Comparison of ENCODE assay signal across 21 mouse cellular contexts in the genomic region with DNA sequence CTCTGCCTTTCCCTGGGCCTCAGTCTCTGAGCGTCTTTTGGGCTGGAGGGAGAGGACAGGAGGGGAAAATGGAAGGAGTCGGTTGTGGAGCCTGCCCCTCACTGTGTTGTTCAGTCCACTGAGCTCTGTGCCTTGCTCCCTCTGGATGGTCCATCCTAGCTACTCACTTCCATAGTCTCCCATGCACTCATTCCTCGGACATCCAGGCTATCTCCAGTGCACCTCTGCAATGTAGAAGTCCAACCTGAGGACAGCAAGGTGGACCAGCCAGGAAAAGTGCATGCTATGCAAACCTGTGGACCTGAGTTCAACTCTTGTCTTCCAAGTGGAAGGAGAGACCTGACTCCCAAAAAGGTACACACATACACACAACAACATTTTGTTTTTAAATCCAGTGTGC. TPM values are rescaled to one million over a fixed set of nuclear protein-coding genes. Genes with fewer than 3 reads are reported as not detected.
DNase-seq lines count a peak whose midpoint lies in the region; ATAC-seq and TF ChIP-seq lines count a peak whose summit lies in the region.
"Had no signal": no experiment of that assay in that cellular context is flagged by ENCODE, and none has a peak within 500 bp of the region (broad histone marks: within the 10 kb centered on the region; RNA-seq: fewer than 3 reads in every experiment).

No protein-coding gene starts in this region.

- no peak for ATAC-seq in liver, embryonic 11.5 days (replicated peaks; ENCODE audit: low FRiP score)
- ATAC-seq in liver, postnatal 0 days: no peak
- ATAC-seq in midbrain, embryonic 11.5 days (ENCODE audit: low FRiP score): no peak
- ATAC-seq in midbrain, embryonic 13.5 days: no peak
- peak; percentile 13 for ATAC-seq in Patski
- no peak for ATAC-seq in megakaryocyte-erythroid progenitor cell, adult 5-6 weeks (replicated peaks; ENCODE audit: low FRiP score, low TSS enrichment, poor library complexity, severe bottlenecking)
- ATAC-seq: activated CD4-positive, CD25-positive, alpha-beta regulatory T cell, adult 4 months; forebrain, embryonic 13.5 days; forebrain, embryonic 15.5 days had no signal

- in situ Hi-C loops in Patski (cut with MboI; ENCODE audit: low pct_unique_long_range_greater_than_20kb): no loop called here

- WGBS in heart, embryonic 10.5 days: 72% methylated on average over 3 of the region's 3 CpGs
- WGBS in liver, embryonic 11.5 days: 65% methylated on average over 3 of the region's 3 CpGs
- WGBS in liver, postnatal 0 days (ENCODE audit: insufficient replicate concordance): 66% methylated on average over 3 of the region's 3 CpGs
- WGBS in midbrain, embryonic 11.5 days: 68% methylated on average over 3 of the region's 3 CpGs
- 71% methylated on average over 3 of the region's 3 CpGs for whole genome bisulfite sequencing in midbrain, embryonic 13.5 days

- no peak overlapping the region for H3K9ac ChIP-seq in liver, embryonic 11.5 days (ENCODE audit: low read depth, low read length)
- H3K9ac ChIP-seq in liver, postnatal 0 days (replicated peaks): no peak overlapping the region
- H3K9ac ChIP-seq in midbrain, embryonic 11.5 days (ENCODE audit: low read length): no peak overlapping the region
- no peak overlapping the region for H3K9ac ChIP-seq in midbrain, embryonic 13.5 days (replicated peaks)
- H3K9ac ChIP-seq: embryonic facial prominence, embryonic 12.5 days; forebrain, embryonic 13.5 days; forebrain, embryonic 15.5 days had no signal

- no peak for TF ChIP-seq CTCF in liver, postnatal 0 days (IDR thresholded peaks at IDR 0.05; ENCODE audit: low read depth)
- TF ChIP-seq CTCF in Patski (IDR thresholded peaks at IDR 0.05): no peak

- no peak overlapping the region for H3K27ac ChIP-seq in heart, embryonic 10.5 days
- H3K27ac ChIP-seq in liver, embryonic 11.5 days (ENCODE audit: low read depth, low read length): no peak overlapping the region
- H3K27ac ChIP-seq in liver, postnatal 0 days (ENCODE audit: low read depth): no peak overlapping the region
- H3K27ac ChIP-seq in midbrain, embryonic 11.5 days (ENCODE audit: low read depth, low read length): no peak overlapping the region
- no peak overlapping the region for H3K27ac ChIP-seq in midbrain, embryonic 13.5 days
- H3K27ac ChIP-seq: embryonic facial prominence, embryonic 10.5 days; embryonic facial prominence, embryonic 12.5 days; forebrain, embryonic 13.5 days; forebrain, embryonic 15.5 days had no signal

- no peaks in the 10 kb centered on the region for H3K36me3 ChIP-seq in heart, embryonic 10.5 days
- no peaks in the 10 kb centered on the region for H3K36me3 ChIP-seq in liver, embryonic 11.5 days (ENCODE audit: control insufficient read depth, insufficient read depth, low read length)
- no peaks in the 10 kb centered on the region; the same call in 1 of the 2 replicates for H3K36me3 ChIP-seq in liver, postnatal 0 days (replicated peaks; ENCODE audit: insufficient read depth, low read length)
- no peaks in the 10 kb centered on the region for H3K36me3 ChIP-seq in midbrain, embryonic 11.5 days (ENCODE audit: control insufficient read depth, insufficient read depth, low read length)
- H3K36me3 ChIP-seq in midbrain, embryonic 13.5 days: no peaks in the 10 kb centered on the region
- H3K36me3 ChIP-seq: forebrain, embryonic 15.5 days had no signal

- peaks cover 26% of the 10 kb centered on the region for H3K27me3 ChIP-seq in heart, embryonic 10.5 days (ENCODE audit: insufficient read depth, poor library complexity, severe bottlenecking)
- H3K27me3 ChIP-seq in liver, embryonic 11.5 days (replicated peaks; ENCODE audit: control insufficient read depth, insufficient read depth, low read length): peaks cover 3% of the 10 kb centered on the region; the same call in 1 of the 2 replicates
- no peaks in the 10 kb centered on the region for H3K27me3 ChIP-seq in liver, postnatal 0 days (ENCODE audit: insufficient read depth, low read length)
- H3K27me3 ChIP-seq in midbrain, embryonic 11.5 days (ENCODE audit: control insufficient read depth, insufficient read depth, low read length): no peaks in the 10 kb centered on the region
- no peaks in the 10 kb centered on the region for H3K27me3 ChIP-seq in midbrain, embryonic 13.5 days
- H3K27me3 ChIP-seq in Patski: no peaks in the 10 kb centered on the region
- H3K27me3 ChIP-seq: embryonic facial prominence, embryonic 12.5 days; forebrain, embryonic 13.5 days; forebrain, embryonic 15.5 days had no signal

- no peak overlapping the region for H3K4me3 ChIP-seq in heart, embryonic 10.5 days
- H3K4me3 ChIP-seq in liver, embryonic 11.5 days (ENCODE audit: low read depth, low read length): no peak overlapping the region
- H3K4me3 ChIP-seq in liver, postnatal 0 days (ENCODE audit: low read depth, low read length): no peak overlapping the region
- H3K4me3 ChIP-seq in midbrain, embryonic 11.5 days (ENCODE audit: low read depth, low read length): no peak overlapping the region
- no peak overlapping the region for H3K4me3 ChIP-seq in midbrain, embryonic 13.5 days (replicated peaks)
- H3K4me3 ChIP-seq: embryonic facial prominence, embryonic 10.5 days; embryonic facial prominence, embryonic 12.5 days; forebrain, embryonic 13.5 days; forebrain, embryonic 15.5 days had no signal

- CTCF ChIA-PET in Patski (lab: Charles Lee): interaction anchor here (1.1 to 1.2 kb wide), 2 partner anchors 11 to 171 kb away, joined by 3 read pairs; no protein-coding TSS in a partner anchor

- H3K9me3 ChIP-seq in heart, embryonic 10.5 days: no peaks in the 10 kb centered on the region
- H3K9me3 ChIP-seq in liver, embryonic 11.5 days (ENCODE audit: control insufficient read depth, low read length): no peaks in the 10 kb centered on the region
- no peaks in the 10 kb centered on the region for H3K9me3 ChIP-seq in liver, postnatal 0 days (ENCODE audit: low read length)
- H3K9me3 ChIP-seq in midbrain, embryonic 11.5 days (ENCODE audit: control insufficient read depth, low read length): no peaks in the 10 kb centered on the region
- H3K9me3 ChIP-seq in midbrain, embryonic 13.5 days: no peaks in the 10 kb centered on the region
- H3K9me3 ChIP-seq: embryonic facial prominence, embryonic 10.5 days; embryonic facial prominence, embryonic 12.5 days; forebrain, embryonic 13.5 days; forebrain, embryonic 15.5 days had no signal

- no peak for TF ChIP-seq EP300 in liver, postnatal 0 days (IDR thresholded peaks at IDR 0.05; ENCODE audit: low read depth)

- no peak overlapping the region for H3K4me2 ChIP-seq in liver, embryonic 11.5 days
- H3K4me2 ChIP-seq in liver, postnatal 0 days (ENCODE audit: low read depth, low read length): no peak overlapping the region
- H3K4me2 ChIP-seq in midbrain, embryonic 11.5 days: no peak overlapping the region
- H3K4me2 ChIP-seq in midbrain, embryonic 13.5 days (replicated peaks): no peak overlapping the region
- H3K4me2 ChIP-seq: embryonic facial prominence, embryonic 12.5 days; forebrain, embryonic 13.5 days; forebrain, embryonic 15.5 days had no signal

- intact Hi-C loops in heart, postnatal 14 days (cut with DNase I): no loop called here

- DNase-seq in heart, embryonic 10.5 days (ENCODE audit: low spot score): peak; percentile 55
- DNase-seq in heart, postnatal 14 days: no peak
- DNase-seq in liver, embryonic 11.5 days (ENCODE audit: low spot score): peak; percentile 9
- no peak for DNase-seq in liver, postnatal 0 days
- DNase-seq in midbrain, embryonic 11.5 days (ENCODE audit: low spot score, missing footprints): peak; percentile 73
- no peak for DNase-seq in Patski (ENCODE audit: low read depth, low spot score)
- DNase-seq: adrenal gland, adult 8-10 months; adrenal gland, postnatal 14 days; adrenal gland, postnatal 36 days; cerebellum, adult 11-12 months; cerebellum, adult 2 months; cerebellum, adult 9-10 months; cerebellum, postnatal 10 days; cerebellum, postnatal 25 days had no signal

- POLR2A ChIA-PET in Patski (lab: Charles Lee): no interaction called here

- H3K4me1 ChIP-seq in heart, embryonic 10.5 days: 0 out of 2 replicates have a peak, but pooled peaks cover 3% of the 10 kb centered on the region
- no peaks in the 10 kb centered on the region for H3K4me1 ChIP-seq in liver, embryonic 11.5 days (replicated peaks; ENCODE audit: control insufficient read depth, insufficient read depth, low read length)
- no peaks in the 10 kb centered on the region for H3K4me1 ChIP-seq in liver, postnatal 0 days (ENCODE audit: insufficient read depth)
- no peaks in the 10 kb centered on the region for H3K4me1 ChIP-seq in midbrain, embryonic 11.5 days (ENCODE audit: control insufficient read depth, insufficient read depth, low read length)
- H3K4me1 ChIP-seq in midbrain, embryonic 13.5 days (replicated peaks): peaks cover 6% of the 10 kb centered on the region; the same call in 1 of the 2 replicates
- H3K4me1 ChIP-seq: embryonic facial prominence, embryonic 12.5 days; forebrain, embryonic 13.5 days; forebrain, embryonic 15.5 days had no signal

RNA-seq across cellular contexts. Expression of a gene that starts 12.0 kb away (rescaled TPM):
- polyA plus RNA-seq in heart, embryonic 10.5 days (2016; fragmentation: Nextera tagmentation; extraction: Ambion mirVana): 0.04 and 0.10 TPM in 2 replicates
- 1 to 10 TPM; 1.3 to 1.8 TPM for total RNA-seq in heart, postnatal 14 days (2021)
- polyA plus RNA-seq in liver, embryonic 11.5 days (2014; fragmentation: Nextera tagmentation; extraction: Ambion mirVana): 0.16 and 0.18 TPM in 2 replicates
- 0.05 and 0.13 TPM in 2 replicates for polyA plus RNA-seq in liver, postnatal 0 days (2015; fragmentation: Nextera tagmentation; extraction: Ambion mirVana)
- polyA plus RNA-seq in midbrain, embryonic 11.5 days (2014; fragmentation: Nextera tagmentation; extraction: Ambion mirVana): 0.12 and 0.25 TPM in 2 replicates
- polyA plus RNA-seq in midbrain, embryonic 13.5 days (2015; fragmentation: Nextera tagmentation; extraction: Ambion mirVana): 0.11 and 0.17 TPM in 2 replicates
- 0.08 TPM for polyA plus RNA-seq in Patski (2021)
- total RNA-seq in megakaryocyte-erythroid progenitor cell, adult 5-6 weeks (2014; fragmentation: Nextera tagmentation): not detected in 2 replicates
- not detected in 2 replicates for total RNA-seq in megakaryocyte-erythroid progenitor cell, adult 5-6 weeks (2017)

Comparison
In these comparisons a context has a peak if more than half of its experiments do, and no peak if none do; other contexts are left out.
1. DNase-seq: peak in heart, embryonic 10.5 days (single experiment), liver, embryonic 11.5 days (single experiment) and midbrain, embryonic 11.5 days (single experiment); none in heart, postnatal 14 days (0 of 2), liver, postnatal 0 days (single experiment) and Patski (single experiment).